9 mouse cellular contexts compared by ENCODE assay signal in genomic region chr12:51118021-51118694, GRCm38 (mm10).
A peak's percentile ranks its signal among the peaks of the same experiment; 100 is the strongest.
DNase-seq lines count a peak whose midpoint lies in the region; ATAC-seq and TF ChIP-seq lines count a peak whose summit lies in the region.
"Had no signal": no experiment of that assay in that cellular context is flagged by ENCODE, and none has a peak within 500 bp of the region (broad histone marks: within the 10 kb centered on the region; RNA-seq: fewer than 3 reads in every experiment).

No protein-coding gene starts in this region.

- in situ Hi-C loops in Patski (cut with MboI; ENCODE audit: low pct_unique_long_range_greater_than_20kb) = no loop called here

- H3K9ac ChIP-seq in heart, embryonic 11.5 days (ENCODE audit: low read depth, low read length) = no peak overlapping the region
- H3K9ac ChIP-seq in embryonic facial prominence, embryonic 15.5 days = no peak overlapping the region
- no peak overlapping the region for H3K9ac ChIP-seq in neural tube, embryonic 14.5 days (replicated peaks; ENCODE audit: low read depth, low read length)
- no peak overlapping the region for H3K9ac ChIP-seq in liver, embryonic 11.5 days (ENCODE audit: low read depth, low read length)
- H3K9ac ChIP-seq: embryonic facial prominence, embryonic 12.5 days had no signal

- WGBS in heart, embryonic 11.5 days (ENCODE audit: insufficient replicate concordance) = 83% methylated on average over 14 of the region's 14 CpGs
- WGBS in embryonic facial prominence, embryonic 15.5 days = 50% methylated on average over 14 of the region's 14 CpGs
- 76% methylated on average over 14 of the region's 14 CpGs for WGBS in neural tube, embryonic 14.5 days
- WGBS in liver, embryonic 11.5 days = 88% methylated on average over 14 of the region's 14 CpGs

- CTCF ChIA-PET in Patski (lab: Charles Lee) = no interaction called here

- H3K36me3 ChIP-seq in heart, embryonic 11.5 days (ENCODE audit: control insufficient read depth, insufficient read depth, low read length) = no peaks in the 10 kb centered on the region
- no peaks in the 10 kb centered on the region for H3K36me3 ChIP-seq in embryonic facial prominence, embryonic 15.5 days
- H3K36me3 ChIP-seq in neural tube, embryonic 14.5 days (ENCODE audit: control insufficient read depth, insufficient read depth, low read length) = no peaks in the 10 kb centered on the region
- no peaks in the 10 kb centered on the region for H3K36me3 ChIP-seq in liver, embryonic 11.5 days (ENCODE audit: control insufficient read depth, insufficient read depth, low read length)
- H3K36me3 ChIP-seq: embryonic facial prominence, embryonic 12.5 days had no signal

- no peak for TF ChIP-seq CTCF in Patski (IDR thresholded peaks at IDR 0.05)

- POLR2A ChIA-PET in Patski (lab: Charles Lee) = no interaction called here

- H3K4me1 ChIP-seq in heart, embryonic 11.5 days (ENCODE audit: control insufficient read depth, insufficient read depth, low read length) = no peaks in the 10 kb centered on the region
- H3K4me1 ChIP-seq in embryonic facial prominence, embryonic 15.5 days = peaks cover 10% of the 10 kb centered on the region; the same call in 1 of the 2 replicates
- no peaks in the 10 kb centered on the region for H3K4me1 ChIP-seq in neural tube, embryonic 14.5 days (ENCODE audit: control insufficient read depth, insufficient read depth, low read length)
- no peaks in the 10 kb centered on the region for H3K4me1 ChIP-seq in liver, embryonic 11.5 days (replicated peaks; ENCODE audit: control insufficient read depth, insufficient read depth, low read length)
- H3K4me1 ChIP-seq: embryonic facial prominence, embryonic 12.5 days had no signal

- H3K4me3 ChIP-seq in heart, embryonic 11.5 days (ENCODE audit: low read depth, low read length) = no peak overlapping the region
- H3K4me3 ChIP-seq in embryonic facial prominence, embryonic 15.5 days (replicated peaks) = no peak overlapping the region
- H3K4me3 ChIP-seq in neural tube, embryonic 14.5 days (ENCODE audit: low read depth, low read length) = no peak overlapping the region
- no peak overlapping the region for H3K4me3 ChIP-seq in liver, embryonic 11.5 days (ENCODE audit: low read depth, low read length)
- H3K4me3 ChIP-seq: embryonic facial prominence, embryonic 12.5 days had no signal

- no peak overlapping the region for H3K4me2 ChIP-seq in heart, embryonic 11.5 days
- peak overlapping the region; percentile 19; the same call in 1 of the 2 replicates for H3K4me2 ChIP-seq in embryonic facial prominence, embryonic 15.5 days (replicated peaks)
- peak overlapping the region; percentile 12; the same call in 1 of the 2 replicates for H3K4me2 ChIP-seq in neural tube, embryonic 14.5 days (ENCODE audit: low read depth, low read length)
- no peak overlapping the region for H3K4me2 ChIP-seq in liver, embryonic 11.5 days
- H3K4me2 ChIP-seq: embryonic facial prominence, embryonic 12.5 days had no signal

- H3K27me3 ChIP-seq in heart, embryonic 11.5 days (ENCODE audit: control insufficient read depth, insufficient read depth, low read length) = no peaks in the 10 kb centered on the region
- H3K27me3 ChIP-seq in Patski = no peaks in the 10 kb centered on the region
- H3K27me3 ChIP-seq in embryonic facial prominence, embryonic 15.5 days = no peaks in the 10 kb centered on the region
- H3K27me3 ChIP-seq in neural tube, embryonic 14.5 days (ENCODE audit: control insufficient read depth, insufficient read depth, low read length) = no peaks in the 10 kb centered on the region
- H3K27me3 ChIP-seq in liver, embryonic 11.5 days (replicated peaks; ENCODE audit: control insufficient read depth, insufficient read depth, low read length) = no peaks in the 10 kb centered on the region
- H3K27me3 ChIP-seq: embryonic facial prominence, embryonic 12.5 days had no signal

- no peaks in the 10 kb centered on the region for H3K9me3 ChIP-seq in heart, embryonic 11.5 days (replicated peaks; ENCODE audit: control insufficient read depth, low read length)
- no peaks in the 10 kb centered on the region for H3K9me3 ChIP-seq in embryonic facial prominence, embryonic 15.5 days (replicated peaks)
- no peaks in the 10 kb centered on the region for H3K9me3 ChIP-seq in neural tube, embryonic 14.5 days (ENCODE audit: control insufficient read depth, low read length)
- no peaks in the 10 kb centered on the region for H3K9me3 ChIP-seq in liver, embryonic 11.5 days (ENCODE audit: control insufficient read depth, low read length)
- H3K9me3 ChIP-seq: embryonic facial prominence, embryonic 12.5 days had no signal

- H3K27ac ChIP-seq in heart, embryonic 11.5 days (ENCODE audit: low read depth, low read length) = no peak overlapping the region
- peak overlapping the region; percentile 73 for H3K27ac ChIP-seq in embryonic facial prominence, embryonic 15.5 days (replicated peaks)
- peak overlapping the region; percentile 44; the same call in 1 of the 2 replicates for H3K27ac ChIP-seq in neural tube, embryonic 14.5 days (ENCODE audit: low read depth, low read length)
- no peak overlapping the region for H3K27ac ChIP-seq in liver, embryonic 11.5 days (ENCODE audit: low read depth, low read length)
- H3K27ac ChIP-seq: embryonic facial prominence, embryonic 12.5 days had no signal

- no peak for ATAC-seq in heart, embryonic 11.5 days (replicated peaks; ENCODE audit: insufficient number of reproducible peaks, low FRiP score, low TSS enrichment)
- peak; percentile 85 for ATAC-seq in Patski
- ATAC-seq in embryonic facial prominence, embryonic 15.5 days (ENCODE audit: insufficient number of reproducible peaks, low FRiP score, low TSS enrichment, low read depth) = peak; percentile 63
- peak; percentile 87 for ATAC-seq in neural tube, embryonic 14.5 days (ENCODE audit: low read depth)
- no peak for ATAC-seq in liver, embryonic 11.5 days (replicated peaks; ENCODE audit: low FRiP score)

- DNase-seq in heart, adult 18-20 months = peak; percentile 14 to 32
- DNase-seq in Patski (ENCODE audit: low read depth, low spot score) = peak; percentile 27
- DNase-seq in kidney, postnatal 4 days = peak; percentile 14 to 21
- DNase-seq in embryo, embryonic 9.5 days (ENCODE audit: extremely low spot score) = no peak
- no peak for DNase-seq in liver, embryonic 11.5 days (ENCODE audit: low spot score)

Comparison
In these comparisons a context has a peak if more than half of its experiments do, and no peak if none do; other contexts are left out.
1. DNase-seq: peak in heart, adult 18-20 months (2 of 2), Patski (single experiment) and kidney, postnatal 4 days (2 of 2); none in embryo, embryonic 9.5 days (single experiment) and liver, embryonic 11.5 days (single experiment).
2. ATAC-seq: peak in Patski (single experiment), embryonic facial prominence, embryonic 15.5 days (single experiment) and neural tube, embryonic 14.5 days (single experiment); none in heart, embryonic 11.5 days (single experiment) and liver, embryonic 11.5 days (single experiment).
3. H3K27ac ChIP-seq: peak in embryonic facial prominence, embryonic 15.5 days (single experiment) and neural tube, embryonic 14.5 days (single experiment); none in heart, embryonic 11.5 days (single experiment) and liver, embryonic 11.5 days (single experiment).
4. H3K4me2 ChIP-seq: peak in embryonic facial prominence, embryonic 15.5 days (single experiment) and neural tube, embryonic 14.5 days (single experiment); none in heart, embryonic 11.5 days (single experiment) and liver, embryonic 11.5 days (single experiment).